28 mouse cellular contexts compared by ENCODE assay signal in genomic region chr5:22431721-22432120, GRCm38 (mm10).
"Had no signal": no experiment of that assay in that cellular context is flagged by ENCODE, and none has a peak within 500 bp of the region (broad histone marks: within the 10 kb centered on the region; RNA-seq: fewer than 3 reads in every experiment).

No protein-coding gene starts in this region.

- DNase-seq: cerebellum, adult 2 months; cerebellum, adult 8-10 months; cerebellum, adult 9-10 months; cerebellum, adult 9-11 months; cerebellum, postnatal 10 days; cerebellum, postnatal 14 days; cerebellum, postnatal 25 days; cerebellum, postnatal 36 days; embryo, embryonic 11 days; forebrain, postnatal 0 days; gastrocnemius, adult 2 months; gastrocnemius, postnatal 10 days; gastrocnemius, postnatal 14 days; gastrocnemius, postnatal 25 days; gastrocnemius, postnatal 36 days; heart, adult 11 months; heart, adult 18-20 months had no signal

- H3K27ac ChIP-seq: embryonic facial prominence, embryonic 10.5 days; embryonic facial prominence, embryonic 12.5 days; embryonic facial prominence, embryonic 13.5 days; embryonic facial prominence, embryonic 15.5 days; forebrain, embryonic 10.5 days; forebrain, embryonic 12.5 days; forebrain, embryonic 13.5 days; forebrain, embryonic 15.5 days; gastrocnemius, adult 2 months had no signal

- ATAC-seq: forebrain, embryonic 13.5 days; forebrain, embryonic 14.5 days; forebrain, embryonic 15.5 days; forebrain, embryonic 16.5 days; forebrain, postnatal 0 days had no signal

- H3K4me1 ChIP-seq: embryonic facial prominence, embryonic 10.5 days; embryonic facial prominence, embryonic 12.5 days; embryonic facial prominence, embryonic 13.5 days; embryonic facial prominence, embryonic 15.5 days; forebrain, embryonic 10.5 days; forebrain, embryonic 12.5 days; forebrain, embryonic 13.5 days; forebrain, embryonic 15.5 days had no signal

- H3K4me2 ChIP-seq: embryonic facial prominence, embryonic 12.5 days; embryonic facial prominence, embryonic 13.5 days; embryonic facial prominence, embryonic 15.5 days; forebrain, embryonic 12.5 days; forebrain, embryonic 13.5 days; forebrain, embryonic 15.5 days had no signal

- H3K9ac ChIP-seq: embryonic facial prominence, embryonic 12.5 days; embryonic facial prominence, embryonic 13.5 days; embryonic facial prominence, embryonic 15.5 days; forebrain, embryonic 12.5 days; forebrain, embryonic 13.5 days; forebrain, embryonic 15.5 days; forebrain, postnatal 0 days had no signal

- H3K27me3 ChIP-seq: embryonic facial prominence, embryonic 12.5 days; embryonic facial prominence, embryonic 13.5 days; embryonic facial prominence, embryonic 15.5 days; forebrain, embryonic 12.5 days; forebrain, embryonic 13.5 days; forebrain, embryonic 15.5 days had no signal

- H3K36me3 ChIP-seq: embryonic facial prominence, embryonic 10.5 days; embryonic facial prominence, embryonic 12.5 days; embryonic facial prominence, embryonic 13.5 days; embryonic facial prominence, embryonic 15.5 days; forebrain, embryonic 10.5 days; forebrain, embryonic 12.5 days; forebrain, embryonic 15.5 days had no signal

- H3K9me3 ChIP-seq: embryonic facial prominence, embryonic 10.5 days; embryonic facial prominence, embryonic 12.5 days; embryonic facial prominence, embryonic 13.5 days; embryonic facial prominence, embryonic 15.5 days; forebrain, embryonic 10.5 days; forebrain, embryonic 12.5 days; forebrain, embryonic 13.5 days; forebrain, embryonic 15.5 days had no signal

- H3K4me3 ChIP-seq: embryonic facial prominence, embryonic 10.5 days; embryonic facial prominence, embryonic 12.5 days; embryonic facial prominence, embryonic 13.5 days; embryonic facial prominence, embryonic 15.5 days; erythroblast, embryonic 14.5 days; forebrain, embryonic 10.5 days; forebrain, embryonic 12.5 days; forebrain, embryonic 13.5 days; forebrain, embryonic 15.5 days; gastrocnemius, adult 2 months had no signal
